Mouse (Mus musculus): Measurements from ENCODE around the gene Rarg. TPM values are rescaled to one million over a fixed set of nuclear protein-coding genes. Genes with fewer than 3 reads are reported as not detected.
A peak's percentile ranks its signal among the peaks of the same experiment; 100 is the strongest.

The Rarg gene
- polyA plus RNA-seq, 1 experiment from 2014 or later: 5.7 TPM

- Histone ChIP-seq H3K27ac (peak overlapping the region; percentile 92), H3K4me2 (peak overlapping the region; percentile 94), H3K4me1 (replicated peaks) (peaks cover 24% of the 10 kb centered on the region), H3K36me3 (peaks cover 24% of the 10 kb centered on the region), H3K4me3 (peak overlapping the region; percentile 86), H3K27me3 (no peaks in the 10 kb centered on the region), H3K9me3 (no peaks in the 10 kb centered on the region), H3K9ac (peak overlapping the region; percentile 87)
- no peak for ATAC-seq (ENCODE audit: low FRiP score)
- WGBS: 32% methylated on average over 7 of the region's 7 CpGs
Observed at GRCm38 (mm10) chr15:102278726-102279091, 21.4 kb upstream of the Rarg start.

GRCm38 (mm10) chr15:102273982-102274716 lies 16.8 kb upstream of the Rarg start:
- WGBS: 74% methylated on average over 6 of the region's 6 CpGs
- no peak for ATAC-seq (ENCODE audit: low FRiP score)

GRCm38 (mm10) chr15:102271441-102271840 lies 14.1 kb upstream of the Rarg start:
- H3K4me2 ChIP-seq: no peak overlapping the region
- H3K4me1 ChIP-seq (replicated peaks): no peaks in the 10 kb centered on the region
- no peaks in the 10 kb centered on the region for H3K36me3 ChIP-seq
- H3K27me3 ChIP-seq: peaks cover 27% of the 10 kb centered on the region
- H3K4me3 ChIP-seq: no peak overlapping the region
- no peaks in the 10 kb centered on the region for H3K9me3 ChIP-seq
- WGBS: 35% methylated on average over 3 of the region's 3 CpGs
- no peak overlapping the region for H3K27ac ChIP-seq
- H3K9ac ChIP-seq: no peak overlapping the region
- no peak for ATAC-seq (ENCODE audit: low FRiP score)

More at GRCm38 (mm10) chr15:102273982-102274716, 16.8 kb upstream of the Rarg start:
- no peak overlapping the region for H3K27ac ChIP-seq
- no peaks in the 10 kb centered on the region for H3K9me3 ChIP-seq
- peaks cover 27% of the 10 kb centered on the region for H3K27me3 ChIP-seq
- no peaks in the 10 kb centered on the region for H3K36me3 ChIP-seq
- H3K9ac ChIP-seq: no peak overlapping the region
- H3K4me2 ChIP-seq: no peak overlapping the region
- H3K4me3 ChIP-seq: no peak overlapping the region
- peaks cover 5% of the 10 kb centered on the region for H3K4me1 ChIP-seq (replicated peaks)

GRCm38 (mm10) chr15:102270274-102270960 lies 13.1 kb upstream of the Rarg start, which contains the start of gene Gm9918:
Gene Gm9918 (plus strand): TSS chr15:102270563.
- Histone ChIP-seq H3K4me2 (peak within 1 kb of the TSS; percentile 25), H3K9ac (no peak within 1 kb of the TSS), H3K27me3 (peaks cover 27% of the 10 kb centered on the region), H3K36me3 (no peaks in the 10 kb centered on the region), H3K27ac (no peak within 1 kb of the TSS), H3K4me1 (replicated peaks) (no peaks in the 10 kb centered on the region), H3K9me3 (no peaks in the 10 kb centered on the region), H3K4me3 (peak within 1 kb of the TSS; percentile 2; the same call in 1 of the 2 replicates)
- no peak for ATAC-seq (ENCODE audit: low FRiP score)
- WGBS: 10% methylated on average over 19 of the region's 21 CpGs

- Histone ChIP-seq H3K27ac (no peak overlapping the region), H3K9me3 (no peaks in the 10 kb centered on the region), H3K4me1 (replicated peaks) (no peaks in the 10 kb centered on the region), H3K27me3 (peaks cover 38% of the 10 kb centered on the region), H3K4me2 (no peak overlapping the region), H3K9ac (no peak overlapping the region), H3K4me3 (no peak overlapping the region), H3K36me3 (no peaks in the 10 kb centered on the region)
- ATAC-seq (ENCODE audit: low FRiP score): no peak
- WGBS: 93% methylated on average over 5 of the region's 5 CpGs
Observed at GRCm38 (mm10) chr15:102265548-102265947, 8.2 kb upstream of the Rarg start.

- 77% methylated on average over 2 of the region's 2 CpGs for WGBS
- ATAC-seq (ENCODE audit: low FRiP score): no peak
- no peak overlapping the region for H3K27ac ChIP-seq
Observed at GRCm38 (mm10) chr15:102263037-102263436, 5.7 kb upstream of the Rarg start.

GRCm38 (mm10) chr15:102262582-102262981 lies 5.3 kb upstream of the Rarg start:
- Histone ChIP-seq H3K9me3 (no peaks in the 10 kb centered on the region), H3K27me3 (peaks cover 53% of the 10 kb centered on the region), H3K4me2 (no peak overlapping the region), H3K4me3 (no peak overlapping the region), H3K4me1 (replicated peaks) (peaks cover 13% of the 10 kb centered on the region), H3K9ac (no peak overlapping the region), H3K27ac (no peak overlapping the region), H3K36me3 (no peaks in the 10 kb centered on the region)
- 55% methylated on average over 7 of the region's 7 CpGs for WGBS
- no peak for ATAC-seq (ENCODE audit: low FRiP score)

More at GRCm38 (mm10) chr15:102263037-102263436, 5.7 kb upstream of the Rarg start:
- Histone ChIP-seq H3K27me3 (peaks cover 49% of the 10 kb centered on the region), H3K4me3 (no peak overlapping the region), H3K9ac (no peak overlapping the region), H3K4me2 (no peak overlapping the region), H3K9me3 (no peaks in the 10 kb centered on the region), H3K4me1 (replicated peaks) (peaks cover 9% of the 10 kb centered on the region), H3K36me3 (no peaks in the 10 kb centered on the region)

- WGBS: 13% methylated on average over 11 of the region's 11 CpGs
- no peak for ATAC-seq (ENCODE audit: low FRiP score)
- peaks cover 26% of the 10 kb centered on the region for H3K4me1 ChIP-seq (replicated peaks)
- H3K4me3 ChIP-seq: no peak overlapping the region
- no peak overlapping the region for H3K4me2 ChIP-seq
- no peak overlapping the region for H3K9ac ChIP-seq
- peaks cover 89% of the 10 kb centered on the region for H3K27me3 ChIP-seq
- H3K36me3 ChIP-seq: no peaks in the 10 kb centered on the region
- H3K9me3 ChIP-seq: no peaks in the 10 kb centered on the region
- no peak overlapping the region for H3K27ac ChIP-seq
Observed at GRCm38 (mm10) chr15:102258581-102259253, 1.4 kb upstream of the Rarg start.

- peak overlapping the region; percentile 51; the same call in 1 of the 2 replicates for H3K4me3 ChIP-seq
- 6% methylated on average over 12 of the region's 12 CpGs for WGBS
- H3K36me3 ChIP-seq: no peaks in the 10 kb centered on the region
- peaks cover 86% of the 10 kb centered on the region for H3K27me3 ChIP-seq
- H3K27ac ChIP-seq: no peak overlapping the region
- H3K9ac ChIP-seq: 0 out of 2 replicates have a peak overlapping the region, but pooled peaks have one; percentile 74
- H3K4me2 ChIP-seq: peak overlapping the region; percentile 86
- ATAC-seq (ENCODE audit: low FRiP score): no peak
- peaks cover 26% of the 10 kb centered on the region for H3K4me1 ChIP-seq (replicated peaks)
- no peaks in the 10 kb centered on the region for H3K9me3 ChIP-seq
Observed at GRCm38 (mm10) chr15:102258076-102258470, 756 bp upstream of the Rarg start.

GRCm38 (mm10) chr15:102256431-102257201 lies 701 bp downstream of the Rarg start:
- Histone ChIP-seq H3K4me2 (peak overlapping the region; percentile 86), H3K27ac (peak overlapping the region; percentile 26; the same call in 1 of the 2 replicates), H3K4me1 (replicated peaks) (peaks cover 26% of the 10 kb centered on the region), H3K9ac (peak overlapping the region; percentile 74), H3K36me3 (no peaks in the 10 kb centered on the region), H3K4me3 (peak overlapping the region; percentile 51), H3K9me3 (no peaks in the 10 kb centered on the region), H3K27me3 (peaks cover 85% of the 10 kb centered on the region)
- WGBS: 8% methylated on average over 21 of the region's 22 CpGs
- ATAC-seq (ENCODE audit: low FRiP score): no peak

GRCm38 (mm10) chr15:102255547-102256255 lies 1.6 kb downstream of the Rarg start:
- Histone ChIP-seq H3K4me2 (peak overlapping the region; percentile 31; the same call in 1 of the 2 replicates), H3K9ac (no peak overlapping the region), H3K27ac (no peak overlapping the region), H3K9me3 (no peaks in the 10 kb centered on the region), H3K27me3 (peaks cover 91% of the 10 kb centered on the region), H3K4me3 (peak overlapping the region; percentile 5; the same call in 1 of the 2 replicates), H3K4me1 (replicated peaks) (peaks cover 26% of the 10 kb centered on the region), H3K36me3 (no peaks in the 10 kb centered on the region)
- WGBS: 51% methylated on average over 14 of the region's 14 CpGs
- no peak for ATAC-seq (ENCODE audit: low FRiP score)

Measured in hindbrain, embryonic 13.5 days (tissue).